Mouse (Mus musculus): ENCODE data around the gene Fars2.

Gene Fars2

DNA sequence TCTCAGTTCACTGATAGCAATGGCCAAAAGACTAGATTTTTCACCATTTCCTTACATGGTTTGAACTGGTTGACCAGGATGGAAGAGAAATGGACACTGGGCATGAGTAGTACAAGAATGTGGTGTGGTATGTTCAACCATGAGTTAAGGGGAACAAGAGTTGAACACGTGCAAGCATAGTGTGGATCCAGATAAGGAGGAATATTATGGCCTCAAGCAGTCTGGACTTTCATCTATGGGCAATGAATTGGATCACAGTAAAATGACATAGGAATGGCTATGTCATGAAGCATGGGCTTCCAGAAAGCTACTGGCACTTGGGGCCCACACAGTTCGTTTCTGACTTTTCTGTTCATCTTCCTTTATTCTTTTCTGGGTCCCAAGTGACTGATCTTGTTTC, 168.0 kb downstream of the Fars2 start:
- DNase-seq (ENCODE audit: extremely low spot score, low read depth, low spot score), result no peak

GRCm38 (mm10) chr13:36293511-36293910, 176.3 kb downstream of the Fars2 start:
- DNase-seq (ENCODE audit: extremely low spot score, low read depth, low spot score), result no peak

- DNase-seq (ENCODE audit: extremely low spot score, low read depth, low spot score), result no peak
These were observed 177.3 kb downstream of the Fars2 start for GRCm38 (mm10) chr13:36294503-36294902.

DNA sequence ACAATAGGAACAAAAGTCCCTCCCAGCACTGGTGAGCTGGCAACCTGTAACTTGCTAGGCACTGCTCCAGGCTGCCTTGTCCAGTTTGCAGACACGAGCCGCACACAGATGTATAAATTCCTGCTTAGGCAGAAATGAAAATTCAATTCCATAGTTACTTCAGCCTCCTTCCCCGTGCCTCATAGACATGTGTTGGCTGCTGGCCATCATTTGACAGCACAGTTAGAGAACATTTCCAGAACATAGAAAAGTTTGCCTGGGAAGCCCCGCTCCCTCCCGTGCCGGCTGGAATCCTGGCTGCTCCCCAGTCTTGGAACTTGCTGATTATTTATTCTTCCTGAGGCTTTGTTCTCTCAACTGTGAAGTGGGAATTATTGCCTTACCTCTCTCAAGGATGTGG, 178.6 kb downstream of the Fars2 start:
- DNase-seq (ENCODE audit: extremely low spot score, low read depth, low spot score), result no peak

DNA sequence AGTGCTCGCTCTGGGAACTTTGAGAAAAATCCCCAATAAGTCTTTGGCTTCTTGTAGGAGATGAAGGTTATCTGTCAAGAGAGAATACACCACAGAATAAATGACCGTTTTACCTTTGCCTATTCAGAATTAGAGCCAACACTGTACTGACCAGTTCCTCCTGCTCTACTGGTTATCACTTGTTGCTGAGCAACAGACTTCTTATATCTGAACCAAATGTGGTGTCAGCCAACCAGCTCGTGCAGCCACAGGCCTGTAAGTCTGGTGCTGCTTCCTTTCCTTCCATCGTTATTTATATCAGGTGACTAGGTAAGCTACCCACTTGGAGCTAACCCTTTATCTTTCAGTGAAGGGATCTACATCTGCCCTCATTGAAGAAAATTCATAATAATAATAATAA, 179.4 kb downstream of the Fars2 start:
- DNase-seq (ENCODE audit: extremely low spot score, low read depth, low spot score), result no peak

DNA sequence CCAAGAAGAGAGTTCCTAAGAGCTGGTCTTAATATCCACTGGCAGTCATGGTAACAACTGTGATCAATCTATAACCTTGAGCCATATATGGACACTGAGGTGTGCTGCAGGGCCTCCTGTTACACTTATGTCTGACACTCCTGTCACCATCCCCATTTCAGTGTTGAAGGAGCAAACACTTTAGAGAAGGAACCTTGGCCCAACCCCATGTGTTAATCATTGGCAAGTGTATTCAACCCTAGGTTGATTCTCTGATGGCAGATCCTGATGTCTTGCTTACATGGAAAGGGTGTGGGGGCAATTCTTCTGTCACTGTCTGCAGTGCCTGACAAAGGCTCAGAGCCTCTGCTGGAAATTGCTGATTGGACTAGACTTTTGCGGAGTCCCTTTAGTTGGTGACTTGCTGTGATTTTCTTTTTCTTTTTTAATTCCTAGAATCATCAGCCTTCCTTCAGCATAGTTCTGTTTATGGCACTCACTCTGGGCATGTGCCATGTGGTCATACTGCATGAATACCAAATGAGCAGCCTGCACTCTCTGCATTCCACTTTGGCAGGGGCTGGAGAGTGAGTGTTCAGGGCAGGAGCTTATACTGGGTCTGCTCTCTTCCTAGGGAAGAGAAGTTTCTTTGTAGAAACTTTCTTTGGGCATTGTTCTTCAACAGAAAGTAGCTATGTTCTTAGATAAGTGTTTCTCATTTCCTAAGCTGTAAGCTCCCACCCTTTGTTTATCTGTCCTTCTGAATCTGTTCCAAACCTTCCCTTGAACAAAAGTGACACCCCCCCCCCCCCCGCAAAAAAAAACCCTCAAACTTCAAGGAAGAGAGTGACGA, 181.0 kb downstream of the Fars2 start:
- DNase-seq (ENCODE audit: extremely low spot score, low read depth, low spot score), result no peak

DNA sequence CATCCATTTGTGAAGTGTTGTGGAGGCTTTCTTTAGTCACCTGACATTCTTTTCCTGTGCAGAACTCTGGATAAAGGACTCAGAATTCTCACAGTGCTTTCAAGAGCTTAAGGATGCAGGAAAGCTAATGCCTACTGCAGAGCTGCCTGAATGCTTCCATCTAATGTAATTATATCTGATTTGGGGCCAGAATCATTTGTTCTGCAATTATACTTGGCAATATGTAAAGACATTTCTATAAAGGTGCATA, 181.5 kb downstream of the Fars2 start:
- no peak for DNase-seq (ENCODE audit: extremely low spot score, low read depth, low spot score)

DNA sequence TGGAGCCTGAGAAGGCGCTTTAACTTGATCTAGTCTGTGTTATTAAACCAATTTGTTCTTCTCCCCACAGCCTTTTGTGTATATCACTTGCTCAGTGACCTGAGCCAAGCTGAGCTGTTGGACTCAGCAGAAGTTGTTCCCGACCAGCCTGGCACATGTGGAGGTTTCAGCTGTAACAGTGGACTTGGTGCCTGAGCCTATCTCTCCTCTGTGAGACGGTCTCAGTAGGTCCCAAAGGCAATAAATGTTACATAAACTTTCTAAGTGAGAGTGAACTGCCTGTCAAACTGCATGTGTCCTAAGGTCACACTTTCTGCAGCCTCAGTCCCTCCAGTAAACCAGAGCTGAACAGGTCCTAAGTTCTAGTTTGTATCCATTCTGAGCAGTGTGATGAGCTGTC, 185.6 kb downstream of the Fars2 start:
- DNase-seq (ENCODE audit: extremely low spot score, low read depth, low spot score), result no peak

GRCm38 (mm10) chr13:36305306-36305705, 188.1 kb downstream of the Fars2 start:
- no peak for DNase-seq (ENCODE audit: extremely low spot score, low read depth, low spot score)

DNA sequence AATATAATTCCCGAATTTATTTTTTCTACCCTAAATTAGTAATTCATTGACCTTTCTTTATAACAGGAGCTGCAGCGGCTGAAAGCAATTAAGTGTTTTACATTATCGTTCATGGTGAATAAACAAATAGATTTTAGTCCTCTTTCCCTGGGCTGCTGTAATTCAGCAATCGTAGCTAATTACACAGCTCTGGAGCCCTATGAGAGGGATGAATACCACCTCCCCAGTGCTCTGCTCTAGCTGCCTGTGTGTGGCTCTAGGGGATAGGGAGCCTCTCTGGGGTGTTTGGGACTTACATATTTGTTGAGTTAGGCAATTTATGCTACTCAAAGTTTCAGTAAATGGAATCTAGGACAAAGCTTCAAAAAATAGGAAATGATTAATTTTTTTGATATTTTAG, 190.2 kb downstream of the Fars2 start:
- no peak for DNase-seq (ENCODE audit: extremely low spot score, low read depth, low spot score)

DNA sequence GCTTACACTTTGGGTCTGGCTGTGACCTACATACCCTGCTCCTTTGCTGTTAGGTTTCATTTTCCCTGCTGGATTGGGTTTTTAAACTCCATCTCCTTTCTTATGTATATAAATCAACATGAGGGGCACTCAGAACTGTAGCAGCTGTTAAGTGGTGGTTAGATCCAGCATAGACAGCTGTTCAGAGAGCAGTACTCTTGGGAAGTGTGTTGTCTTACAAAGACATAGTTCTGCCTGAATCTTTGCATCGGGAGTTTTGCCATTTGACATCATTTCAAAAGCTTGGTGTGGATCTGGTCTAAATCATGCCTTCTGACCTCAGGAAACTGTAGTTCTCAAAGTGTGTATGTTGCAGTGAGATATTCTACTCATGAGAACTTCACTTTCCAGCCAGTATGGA, 191.9 kb downstream of the Fars2 start:
- no peak for DNase-seq (ENCODE audit: extremely low spot score, low read depth, low spot score)

- no peak for DNase-seq (ENCODE audit: extremely low spot score, low read depth, low spot score)
These were observed 197.0 kb downstream of the Fars2 start for GRCm38 (mm10) chr13:36314218-36314617.

DNA sequence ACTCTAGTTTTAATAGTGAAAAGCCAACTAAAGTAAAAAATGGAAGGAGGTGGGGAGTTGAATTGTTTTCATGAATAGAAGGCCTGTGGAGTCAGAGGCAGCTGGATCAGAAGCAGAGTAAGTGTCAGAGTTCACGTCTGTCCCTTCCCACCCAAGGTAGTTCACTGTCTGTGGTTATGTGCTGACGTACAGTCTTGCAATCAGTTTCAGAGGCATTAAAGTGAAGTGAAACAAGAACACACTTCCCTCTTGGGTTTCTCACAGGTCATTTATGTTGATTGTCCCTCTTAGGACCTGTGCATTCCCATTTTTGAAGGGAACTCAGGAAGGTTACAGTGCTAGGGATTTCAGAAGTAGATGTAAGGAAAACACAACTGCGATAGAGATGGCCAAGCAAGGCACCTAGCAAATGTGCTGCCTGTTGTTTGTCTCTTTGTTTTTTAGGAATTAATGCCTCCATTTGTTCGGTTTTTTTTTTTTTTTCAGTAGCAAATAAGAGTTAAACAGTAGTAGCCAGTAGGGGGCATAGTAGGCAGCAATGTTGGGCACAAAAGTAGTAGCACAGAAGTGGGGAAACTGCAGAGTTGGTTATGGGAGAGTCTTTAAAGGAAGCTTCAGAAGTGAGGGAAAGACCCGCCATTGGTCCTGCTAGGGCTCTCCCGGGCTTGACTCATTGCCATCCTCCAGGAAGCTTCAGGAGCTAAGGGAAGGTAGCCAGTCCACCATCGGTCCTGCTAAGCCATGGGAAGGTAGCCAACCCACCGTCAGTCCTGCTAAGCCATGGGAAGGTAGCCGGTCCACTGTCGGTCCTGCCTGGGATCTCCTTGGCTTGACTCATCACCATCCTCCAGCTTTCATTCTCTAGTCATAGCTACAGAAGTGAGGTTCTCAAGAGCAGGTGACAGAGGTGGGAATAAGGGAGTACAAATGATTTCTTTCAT, 197.9 kb downstream of the Fars2 start:
- no peak for DNase-seq (ENCODE audit: extremely low spot score, low read depth, low spot score)

GRCm38 (mm10) chr13:36317824-36318223, 200.6 kb downstream of the Fars2 start:
- DNase-seq (ENCODE audit: extremely low spot score, low read depth, low spot score), result no peak

- DNase-seq (ENCODE audit: extremely low spot score, low read depth, low spot score), result no peak
These were observed 207.4 kb downstream of the Fars2 start for GRCm38 (mm10) chr13:36324624-36325023.

GRCm38 (mm10) chr13:36326539-36326938, 209.3 kb downstream of the Fars2 start:
- DNase-seq (ENCODE audit: extremely low spot score, low read depth, low spot score), result no peak

- no peak for DNase-seq (ENCODE audit: extremely low spot score, low read depth, low spot score)
These were observed 212.7 kb downstream of the Fars2 start for GRCm38 (mm10) chr13:36329871-36330270.

GRCm38 (mm10) chr13:36330542-36330941, 213.3 kb downstream of the Fars2 start:
- DNase-seq (ENCODE audit: extremely low spot score, low read depth, low spot score), result no peak

DNA sequence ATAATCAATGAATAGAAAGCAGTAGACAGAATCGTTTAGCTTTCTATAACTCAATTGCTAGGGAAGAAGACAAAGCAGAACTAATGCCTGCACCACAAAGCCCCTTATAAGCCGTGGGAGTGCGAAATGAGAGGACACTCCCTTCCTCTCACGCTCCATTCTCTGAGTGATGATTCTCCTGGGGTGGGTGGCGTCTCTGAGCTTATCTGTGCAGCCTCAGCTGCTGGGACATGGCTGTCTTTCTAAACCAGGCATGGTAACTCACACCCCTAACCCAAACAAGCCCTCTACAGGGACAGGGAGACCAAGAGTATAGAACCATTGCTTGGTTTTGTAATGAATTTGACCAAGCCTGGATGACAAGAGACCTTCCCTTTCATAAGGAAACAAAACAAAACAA, 217.5 kb downstream of the Fars2 start:
- DNase-seq (ENCODE audit: extremely low spot score, low read depth, low spot score), result no peak

- no peak for DNase-seq (ENCODE audit: extremely low spot score, low read depth, low spot score)
These were observed 234.3 kb downstream of the Fars2 start for GRCm38 (mm10) chr13:36351529-36351928.

- no peak for DNase-seq (ENCODE audit: extremely low spot score, low read depth, low spot score)
These were observed 240.3 kb downstream of the Fars2 start for GRCm38 (mm10) chr13:36357469-36357868.

- no peak for DNase-seq (ENCODE audit: extremely low spot score, low read depth, low spot score)
These were observed 244.2 kb downstream of the Fars2 start for GRCm38 (mm10) chr13:36361419-36361818.

All from hindlimb bud, embryonic 11.5 days (tissue).